Mouse (Mus musculus): Measurements from ENCODE around the gene Rap1a. TPM values are rescaled to one million over a fixed set of nuclear protein-coding genes. Genes with fewer than 3 reads are reported as not detected.
A peak's percentile ranks its signal among the peaks of the same experiment; 100 is the strongest.

Rap1a gene
- polyA plus RNA-seq, 1 experiment from 2014 or later = 166 TPM

DNA sequence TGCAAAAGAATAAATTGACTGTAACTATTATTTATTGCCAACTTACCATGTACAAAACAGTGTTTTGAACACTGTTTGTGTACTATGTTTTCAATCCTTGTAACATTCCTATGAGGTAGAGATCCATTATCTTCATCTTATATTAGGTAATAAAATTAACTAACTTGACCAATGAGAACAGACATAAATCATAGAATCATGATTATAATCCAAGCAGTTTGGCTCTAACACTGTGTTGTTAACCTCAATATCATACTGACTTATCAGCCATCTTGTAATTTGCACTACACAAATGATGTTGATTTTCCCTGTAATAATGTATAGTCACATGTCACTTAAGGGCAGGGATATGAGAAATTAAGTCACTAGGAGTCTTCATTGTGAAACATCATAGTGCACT, 26.6 kb downstream of the Rap1a start:
- Histone ChIP-seq H3K27ac (ENCODE audit: low read length) (no peak overlapping the region), H3K4me3 (ENCODE audit: low read depth, low read length) (no peak overlapping the region), H3K4me1 (ENCODE audit: insufficient read depth, low read depth, low read length) (no peaks in the 10 kb centered on the region), H3K27me3 (replicated peaks; ENCODE audit: insufficient read depth, low read length) (no peaks in the 10 kb centered on the region), H3K9ac (replicated peaks; ENCODE audit: low read depth) (no peak overlapping the region), H3K4me2 (replicated peaks; ENCODE audit: low read depth, low read length) (no peak overlapping the region), H3K36me3 (ENCODE audit: insufficient read depth, low read length) (no peaks in the 10 kb centered on the region), H3K9me3 (ENCODE audit: low read length) (no peaks in the 10 kb centered on the region)
- ATAC-seq = no peak
- no peak for TF ChIP-seq CTCF (IDR thresholded peaks at IDR 0.05)
- no peak for TF ChIP-seq EP300 (IDR thresholded peaks at IDR 0.05)
- no peak for DNase-seq (ENCODE audit: low spot score)

DNA sequence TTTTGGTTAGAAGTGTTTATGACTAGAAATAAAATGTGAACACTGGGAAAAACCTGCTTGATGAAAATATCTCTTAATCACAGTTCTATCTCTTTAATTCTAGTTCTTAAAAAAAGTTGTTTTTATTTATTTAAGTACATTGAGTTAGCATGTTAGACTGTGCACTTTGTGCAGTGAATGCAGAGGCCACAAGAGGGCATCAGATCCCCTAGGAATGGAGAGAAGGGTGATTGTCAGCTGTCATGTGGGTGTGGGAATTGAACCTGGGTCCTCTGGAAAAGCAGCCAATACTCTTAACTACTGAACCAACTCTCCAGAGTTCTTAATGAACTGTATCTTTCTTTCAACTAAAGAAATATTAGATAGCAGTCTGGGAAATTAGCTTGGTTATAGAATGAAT, 29.6 kb downstream of the Rap1a start:
- no peaks in the 10 kb centered on the region for H3K36me3 ChIP-seq (ENCODE audit: insufficient read depth, low read length)
- TF ChIP-seq EP300 (IDR thresholded peaks at IDR 0.05) (no peak), CTCF (IDR thresholded peaks at IDR 0.05) (peak; percentile 70)
- H3K9me3 ChIP-seq (ENCODE audit: low read length) = no peaks in the 10 kb centered on the region
- no peaks in the 10 kb centered on the region for H3K4me1 ChIP-seq (ENCODE audit: insufficient read depth, low read depth, low read length)
- no peak overlapping the region for H3K9ac ChIP-seq (replicated peaks; ENCODE audit: low read depth)
- no peaks in the 10 kb centered on the region for H3K27me3 ChIP-seq (replicated peaks; ENCODE audit: insufficient read depth, low read length)
- no peak overlapping the region for H3K27ac ChIP-seq (ENCODE audit: low read length)
- DNase-seq (ENCODE audit: low spot score) (no peak), ATAC-seq (no peak)
- H3K4me2 ChIP-seq (replicated peaks; ENCODE audit: low read depth, low read length) = no peak overlapping the region
- no peak overlapping the region for H3K4me3 ChIP-seq (ENCODE audit: low read depth, low read length)

DNA sequence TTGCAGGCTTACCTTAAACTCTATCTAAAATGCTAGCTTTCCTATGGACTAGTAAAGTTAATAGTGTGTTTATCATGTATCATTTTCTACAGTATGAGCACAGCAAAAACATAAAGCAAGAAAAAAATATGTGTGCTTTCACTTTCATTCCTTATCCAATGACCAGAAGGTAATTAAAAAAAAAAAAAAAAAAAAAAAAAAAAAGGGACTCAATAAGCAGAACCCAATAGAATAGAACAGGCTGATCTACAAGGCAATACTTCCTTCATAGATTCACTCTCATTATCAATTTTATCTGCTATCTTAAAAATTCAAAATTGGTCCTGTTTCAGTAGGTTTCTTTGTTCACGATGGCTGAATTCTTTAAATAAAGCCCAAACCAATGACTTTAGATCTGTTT, 30.3 kb downstream of the Rap1a start:
- WGBS = 94% methylated on average over 1 of the region's 1 CpGs
- no peaks in the 10 kb centered on the region for H3K36me3 ChIP-seq (ENCODE audit: insufficient read depth, low read length)
- no peak for TF ChIP-seq EP300 (IDR thresholded peaks at IDR 0.05)
- DNase-seq (ENCODE audit: low spot score) (no peak), ATAC-seq (no peak)
- H3K4me2 ChIP-seq (replicated peaks; ENCODE audit: low read depth, low read length) = no peak overlapping the region
- no peak overlapping the region for H3K9ac ChIP-seq (replicated peaks; ENCODE audit: low read depth)
- no peaks in the 10 kb centered on the region for H3K4me1 ChIP-seq (ENCODE audit: insufficient read depth, low read depth, low read length)
- no peaks in the 10 kb centered on the region for H3K27me3 ChIP-seq (replicated peaks; ENCODE audit: insufficient read depth, low read length)
- H3K27ac ChIP-seq (ENCODE audit: low read length) = no peak overlapping the region
- H3K9me3 ChIP-seq (ENCODE audit: low read length) = no peaks in the 10 kb centered on the region
- H3K4me3 ChIP-seq (ENCODE audit: low read depth, low read length) = no peak overlapping the region

DNA sequence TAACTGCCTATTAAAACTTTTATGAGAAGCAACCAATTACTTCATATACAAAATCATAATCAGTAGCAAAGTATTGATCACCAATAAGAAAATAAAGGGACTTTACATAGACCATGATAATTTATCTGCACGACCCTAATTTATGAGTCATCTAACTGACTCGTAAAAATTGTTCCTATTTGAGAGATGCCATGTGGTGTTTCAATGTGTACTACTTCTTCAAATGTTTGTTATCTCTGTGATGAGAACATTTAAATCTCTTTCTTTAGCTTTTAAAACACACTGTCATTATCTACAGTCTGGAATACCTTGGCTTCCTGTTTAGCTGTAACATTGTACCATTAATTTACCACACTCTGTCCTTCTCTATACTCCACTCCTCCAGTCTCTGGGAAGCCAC, 31.8 kb downstream of the Rap1a start:
- WGBS = 78% methylated on average over 2 of the region's 2 CpGs
- Histone ChIP-seq H3K36me3 (ENCODE audit: insufficient read depth, low read length) (no peaks in the 10 kb centered on the region), H3K4me1 (ENCODE audit: insufficient read depth, low read depth, low read length) (no peaks in the 10 kb centered on the region), H3K4me2 (replicated peaks; ENCODE audit: low read depth, low read length) (no peak overlapping the region), H3K9me3 (ENCODE audit: low read length) (no peaks in the 10 kb centered on the region), H3K27me3 (replicated peaks; ENCODE audit: insufficient read depth, low read length) (no peaks in the 10 kb centered on the region), H3K4me3 (ENCODE audit: low read depth, low read length) (no peak overlapping the region), H3K27ac (ENCODE audit: low read length) (no peak overlapping the region), H3K9ac (replicated peaks; ENCODE audit: low read depth) (no peak overlapping the region)
- no peak for ATAC-seq
- no peak for TF ChIP-seq CTCF (IDR thresholded peaks at IDR 0.05)
- no peak for TF ChIP-seq EP300 (IDR thresholded peaks at IDR 0.05)
- DNase-seq (ENCODE audit: low spot score) = no peak

DNA sequence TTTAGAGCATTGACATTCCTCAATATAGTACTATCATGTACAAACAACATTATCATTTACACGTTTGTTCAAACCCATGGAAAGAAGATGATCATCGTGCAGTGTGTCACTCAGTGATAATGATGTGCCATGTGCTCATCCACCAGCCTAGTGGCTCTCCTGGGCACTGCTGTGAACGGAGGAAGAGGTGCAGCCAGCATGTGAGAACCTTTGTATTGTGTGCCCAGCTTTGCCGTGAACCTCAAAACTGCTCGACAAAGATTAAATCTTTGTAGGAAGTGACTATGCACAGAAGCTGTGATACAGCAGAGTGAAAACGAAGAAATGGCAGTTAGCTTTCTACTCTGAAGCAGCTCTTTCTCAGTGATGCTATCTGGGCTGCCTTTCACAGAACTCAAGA, 32.6 kb downstream of the Rap1a start:
- Histone ChIP-seq H3K27me3 (replicated peaks; ENCODE audit: insufficient read depth, low read length) (no peaks in the 10 kb centered on the region), H3K4me2 (replicated peaks; ENCODE audit: low read depth, low read length) (no peak overlapping the region), H3K4me1 (ENCODE audit: insufficient read depth, low read depth, low read length) (no peaks in the 10 kb centered on the region), H3K9ac (replicated peaks; ENCODE audit: low read depth) (no peak overlapping the region), H3K36me3 (ENCODE audit: insufficient read depth, low read length) (no peaks in the 10 kb centered on the region), H3K4me3 (ENCODE audit: low read depth, low read length) (no peak overlapping the region), H3K9me3 (ENCODE audit: low read length) (no peaks in the 10 kb centered on the region), H3K27ac (ENCODE audit: low read length) (no peak overlapping the region)
- TF ChIP-seq CTCF (IDR thresholded peaks at IDR 0.05) = 0 out of 2 replicates have a peak, but pooled peaks have one; percentile 8
- TF ChIP-seq EP300 (IDR thresholded peaks at IDR 0.05) = no peak
- ATAC-seq (no peak), DNase-seq (ENCODE audit: low spot score) (no peak)
- WGBS = 67% methylated on average over 6 of the region's 6 CpGs

DNA sequence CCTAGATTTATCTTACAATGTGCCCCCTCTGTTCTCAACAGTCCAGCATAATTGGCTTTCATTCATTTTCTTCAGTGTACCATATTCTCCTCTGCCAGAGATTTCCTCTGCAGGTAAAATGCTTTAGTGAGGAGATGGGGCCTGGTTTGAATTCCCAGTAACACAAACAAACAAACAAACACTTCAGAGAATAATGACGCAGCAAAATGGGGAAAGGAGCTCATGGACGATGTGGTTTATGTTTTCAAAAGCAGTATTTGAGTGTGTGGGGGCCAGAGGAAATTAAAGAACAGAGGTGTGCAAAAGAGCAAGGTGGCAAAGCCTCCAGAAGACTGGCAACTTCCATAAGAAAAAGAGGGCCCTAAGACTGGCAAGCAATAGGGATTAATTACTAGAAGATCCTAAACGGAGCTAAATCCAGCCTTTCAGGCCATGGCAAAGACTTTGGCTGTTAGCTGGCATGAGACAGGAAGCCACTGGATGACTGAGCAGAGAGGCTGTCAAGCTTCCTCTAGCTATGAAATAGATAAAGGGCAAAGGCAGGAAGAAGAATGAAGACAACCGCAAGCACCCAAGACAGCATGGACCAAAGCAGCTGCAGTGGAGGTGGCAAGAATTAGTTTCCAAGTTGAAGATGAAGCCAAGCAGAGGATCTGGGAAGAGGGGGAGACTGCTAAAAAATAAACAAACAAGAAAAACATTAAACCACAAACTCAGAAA, 37.8 kb downstream of the Rap1a start:
- Histone ChIP-seq H3K36me3 (ENCODE audit: insufficient read depth, low read length) (no peaks in the 10 kb centered on the region), H3K27ac (ENCODE audit: low read length) (no peak overlapping the region), H3K4me2 (replicated peaks; ENCODE audit: low read depth, low read length) (no peak overlapping the region), H3K27me3 (replicated peaks; ENCODE audit: insufficient read depth, low read length) (no peaks in the 10 kb centered on the region), H3K9ac (replicated peaks; ENCODE audit: low read depth) (no peak overlapping the region), H3K9me3 (ENCODE audit: low read length) (no peaks in the 10 kb centered on the region), H3K4me3 (ENCODE audit: low read depth, low read length) (no peak overlapping the region), H3K4me1 (ENCODE audit: insufficient read depth, low read depth, low read length) (no peaks in the 10 kb centered on the region)
- WGBS = 55% methylated on average over 4 of the region's 4 CpGs
- DNase-seq (ENCODE audit: low spot score) = no peak
- no peak for ATAC-seq
- TF ChIP-seq CTCF (IDR thresholded peaks at IDR 0.05) = no peak
- no peak for TF ChIP-seq EP300 (IDR thresholded peaks at IDR 0.05)

DNA sequence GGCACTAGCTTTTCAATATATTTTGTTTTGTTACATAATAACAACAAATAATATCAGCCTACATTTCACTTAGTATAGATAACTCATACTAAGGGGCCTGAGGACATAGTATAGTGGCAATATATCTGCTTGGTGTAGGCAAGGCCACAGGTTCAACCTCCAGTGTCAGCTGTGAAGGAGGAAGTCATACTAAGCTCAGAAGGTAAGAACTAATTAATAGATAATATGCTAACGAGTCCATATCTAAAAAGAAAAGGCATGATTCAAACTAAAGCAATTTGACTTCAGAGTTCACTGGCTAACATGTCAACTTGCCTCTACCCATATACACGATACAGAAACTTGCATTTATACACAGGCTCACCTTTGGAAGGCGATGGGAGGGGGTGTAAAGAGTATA, 41.1 kb downstream of the Rap1a start:
- Histone ChIP-seq H3K27me3 (replicated peaks; ENCODE audit: insufficient read depth, low read length) (no peaks in the 10 kb centered on the region), H3K9ac (replicated peaks; ENCODE audit: low read depth) (no peak overlapping the region), H3K27ac (ENCODE audit: low read length) (no peak overlapping the region), H3K36me3 (ENCODE audit: insufficient read depth, low read length) (no peaks in the 10 kb centered on the region), H3K4me2 (replicated peaks; ENCODE audit: low read depth, low read length) (no peak overlapping the region), H3K9me3 (ENCODE audit: low read length) (no peaks in the 10 kb centered on the region), H3K4me3 (ENCODE audit: low read depth, low read length) (no peak overlapping the region), H3K4me1 (ENCODE audit: insufficient read depth, low read depth, low read length) (peaks cover 14% of the 10 kb centered on the region; the same call in 1 of the 2 replicates)
- no peak for ATAC-seq
- no peak for TF ChIP-seq EP300 (IDR thresholded peaks at IDR 0.05)
- no peak for TF ChIP-seq CTCF (IDR thresholded peaks at IDR 0.05)
- DNase-seq (ENCODE audit: low spot score) = no peak
- 98% methylated on average over 3 of the region's 3 CpGs for WGBS
